Mouse (Mus musculus) hindbrain, embryonic 11.5 days (tissue): ENCODE data around the gene Negr1. TPM values are rescaled to one million over a fixed set of nuclear protein-coding genes. Genes with fewer than 3 reads are reported as not detected.

Experiments
- ATAC-seq: fragments of 200-750 bp; cut with Nextera tagmentation; 2 replicates; pipeline ENCODE4 v1.8.0; 2017; ENCODE audit warnings: mild to moderate bottlenecking, moderate TSS enrichment, moderate library complexity; ENCODE audit not compliant: low FRiP score
- DNase-seq: peaks from one replicate; pipeline ENCODE4 v3.0.0-alpha.2; 2015; ENCODE audit warnings: low spot score
- H3K27ac ChIP-seq: fragments of 300-500 bp; sonication (generic); 2 replicates; pipeline ENCODE4 v1.5.1; 2014; ENCODE audit warnings: mild to moderate bottlenecking, low read depth, low read length
- H3K27me3 ChIP-seq: fragments of 300-500 bp; sonication (generic); 2 replicates; pipeline ENCODE4 v1.6.1; 2014; ENCODE audit warnings: mild to moderate bottlenecking, low read length, moderate library complexity, mixed read lengths; ENCODE audit not compliant: control insufficient read depth, insufficient read depth
- H3K36me3 ChIP-seq: fragments of 300-500 bp; sonication (generic); 2 replicates; pipeline ENCODE4 v1.6.1; 2014; ENCODE audit warnings: mild to moderate bottlenecking, low read length, moderate library complexity, mixed read lengths; ENCODE audit not compliant: control insufficient read depth, insufficient read depth
- H3K4me1 ChIP-seq: fragments of 300-500 bp; sonication (generic); replicated peaks from 2 replicates; pipeline ENCODE4 v1.6.1; 2014; ENCODE audit warnings: low read length, mixed read lengths; ENCODE audit not compliant: control insufficient read depth, insufficient read depth
- H3K4me2 ChIP-seq: fragments of 300-500 bp; sonication (generic); replicated peaks from 2 replicates; pipeline ENCODE4 v1.6.1; 2014; ENCODE audit warnings: mild to moderate bottlenecking, low read depth, low read length
- H3K4me3 ChIP-seq: fragments of 300-500 bp; sonication (generic); 2 replicates; pipeline ENCODE4 v1.5.1; 2014; ENCODE audit warnings: low read depth, low read length
- H3K9ac ChIP-seq: fragments of 300-500 bp; sonication (generic); 2 replicates; pipeline ENCODE4 v1.6.1; 2014; ENCODE audit warnings: low read depth, low read length
- H3K9me3 ChIP-seq: fragments of 300-500 bp; sonication (generic); 2 replicates; pipeline ENCODE4 v1.6.1; 2016; ENCODE audit warnings: low read length; ENCODE audit not compliant: control insufficient read depth
- WGBS: fragments of 180-500 bp; shearing (Covaris S2); extraction: QIAGEN DNeasy Blood & Tissue Kit; methylation state at CpG from one replicate; pipeline ENCODE4 v1.1.7; 2014; 5-methylcytosine and 5-hydroxymethylcytosine counted together
- polyA plus RNA-seq: library from polyadenylated mRNA; unstranded; fragments of >200 nt; fragmentation: Nextera tagmentation; extraction: Ambion mirVana; gene quantifications from 2 replicates; pipeline ENCODE4 v1.2.1, GENCODE M21; 2014

The Negr1 gene
- polyA plus RNA-seq, 1 experiment from 2014 or later, result 7.7 TPM

- Histone ChIP-seq H3K4me1 (no peaks in the 10 kb centered on the region), H3K9me3 (no peaks in the 10 kb centered on the region), H3K4me3 (no peak overlapping the region), H3K36me3 (no peaks in the 10 kb centered on the region), H3K4me2 (no peak overlapping the region), H3K27ac (no peak overlapping the region), H3K9ac (no peak overlapping the region), H3K27me3 (no peaks in the 10 kb centered on the region)
- ATAC-seq (no peak), DNase-seq (no peak)
- 82% methylated on average over 6 of the region's 6 CpGs for WGBS
These were observed 234.6 kb downstream of the Negr1 start for GRCm38 (mm10) chr3:156796061-156796691.

GRCm38 (mm10) chr3:156799228-156799627 lies 237.6 kb downstream of the Negr1 start:
- no peaks in the 10 kb centered on the region for H3K4me1 ChIP-seq
- 94% methylated on average over 7 of the region's 7 CpGs for WGBS
- H3K36me3 ChIP-seq, result no peaks in the 10 kb centered on the region
- ATAC-seq, result no peak
- DNase-seq, result no peak
- H3K4me3 ChIP-seq, result no peak overlapping the region
- H3K4me2 ChIP-seq, result no peak overlapping the region
- H3K9ac ChIP-seq, result no peak overlapping the region
- no peaks in the 10 kb centered on the region for H3K27me3 ChIP-seq
- no peaks in the 10 kb centered on the region for H3K9me3 ChIP-seq
- no peak overlapping the region for H3K27ac ChIP-seq

GRCm38 (mm10) chr3:156809836-156810235 lies 248.2 kb downstream of the Negr1 start:
- Histone ChIP-seq H3K9ac (no peak overlapping the region), H3K27me3 (no peaks in the 10 kb centered on the region), H3K4me3 (no peak overlapping the region), H3K9me3 (no peaks in the 10 kb centered on the region), H3K27ac (no peak overlapping the region), H3K36me3 (no peaks in the 10 kb centered on the region), H3K4me1 (no peaks in the 10 kb centered on the region), H3K4me2 (no peak overlapping the region)
- DNase-seq (no peak), ATAC-seq (no peak)
- 90% methylated on average over 3 of the region's 3 CpGs for WGBS

GRCm38 (mm10) chr3:156816938-156817337 lies 255.3 kb downstream of the Negr1 start:
- Histone ChIP-seq H3K4me2 (no peak overlapping the region), H3K27ac (no peak overlapping the region), H3K36me3 (no peaks in the 10 kb centered on the region), H3K4me3 (no peak overlapping the region), H3K27me3 (no peaks in the 10 kb centered on the region), H3K4me1 (no peaks in the 10 kb centered on the region), H3K9ac (no peak overlapping the region), H3K9me3 (no peaks in the 10 kb centered on the region)
- DNase-seq (no peak), ATAC-seq (no peak)

- 69% methylated on average over 6 of the region's 6 CpGs for WGBS
- ATAC-seq, result no peak
These were observed 255.9 kb downstream of the Negr1 start for GRCm38 (mm10) chr3:156817452-156817851.

GRCm38 (mm10) chr3:156823039-156823438 lies 261.4 kb downstream of the Negr1 start:
- Histone ChIP-seq H3K27me3 (no peaks in the 10 kb centered on the region), H3K4me2 (no peak overlapping the region), H3K4me1 (no peaks in the 10 kb centered on the region), H3K36me3 (no peaks in the 10 kb centered on the region), H3K4me3 (no peak overlapping the region), H3K9ac (no peak overlapping the region), H3K27ac (no peak overlapping the region), H3K9me3 (no peaks in the 10 kb centered on the region)
- DNase-seq (no peak), ATAC-seq (no peak)
- 86% methylated on average over 3 of the region's 3 CpGs for WGBS

More at GRCm38 (mm10) chr3:156817452-156817851, 255.9 kb downstream of the Negr1 start:
- H3K4me2 ChIP-seq, result no peak overlapping the region
- no peaks in the 10 kb centered on the region for H3K9me3 ChIP-seq
- no peak overlapping the region for H3K9ac ChIP-seq
- no peaks in the 10 kb centered on the region for H3K27me3 ChIP-seq
- H3K4me3 ChIP-seq, result no peak overlapping the region
- no peak for DNase-seq
- H3K27ac ChIP-seq, result no peak overlapping the region
- no peaks in the 10 kb centered on the region for H3K36me3 ChIP-seq
- no peaks in the 10 kb centered on the region for H3K4me1 ChIP-seq

GRCm38 (mm10) chr3:156833920-156834319 lies 272.3 kb downstream of the Negr1 start:
- ATAC-seq (no peak), DNase-seq (no peak)
- WGBS, result 66% methylated on average over 3 of the region's 3 CpGs
- H3K27ac ChIP-seq, result no peak overlapping the region
- H3K27me3 ChIP-seq, result no peaks in the 10 kb centered on the region
- H3K4me2 ChIP-seq, result no peak overlapping the region
- H3K36me3 ChIP-seq, result no peaks in the 10 kb centered on the region
- no peak overlapping the region for H3K4me3 ChIP-seq
- no peak overlapping the region for H3K9ac ChIP-seq
- no peaks in the 10 kb centered on the region for H3K4me1 ChIP-seq
- H3K9me3 ChIP-seq, result no peaks in the 10 kb centered on the region

- no peak for ATAC-seq
- WGBS, result 75% methylated on average over 2 of the region's 2 CpGs
These were observed 277.0 kb downstream of the Negr1 start for GRCm38 (mm10) chr3:156838550-156838949.

GRCm38 (mm10) chr3:156848385-156848784 lies 286.8 kb downstream of the Negr1 start:
- H3K9ac ChIP-seq, result no peak overlapping the region
- no peaks in the 10 kb centered on the region for H3K27me3 ChIP-seq
- no peak overlapping the region for H3K27ac ChIP-seq
- no peak overlapping the region for H3K4me2 ChIP-seq
- whole genome bisulfite sequencing, result 86% methylated on average over 2 of the region's 2 CpGs
- no peaks in the 10 kb centered on the region for H3K9me3 ChIP-seq
- no peak for ATAC-seq
- H3K36me3 ChIP-seq, result no peaks in the 10 kb centered on the region
- no peaks in the 10 kb centered on the region for H3K4me1 ChIP-seq
- DNase-seq, result no peak
- no peak overlapping the region for H3K4me3 ChIP-seq

More at GRCm38 (mm10) chr3:156838550-156838949, 277.0 kb downstream of the Negr1 start:
- no peak overlapping the region for H3K27ac ChIP-seq
- H3K9me3 ChIP-seq, result no peaks in the 10 kb centered on the region
- no peak for DNase-seq
- H3K9ac ChIP-seq, result no peak overlapping the region
- no peaks in the 10 kb centered on the region for H3K36me3 ChIP-seq
- no peak overlapping the region for H3K4me3 ChIP-seq
- H3K4me2 ChIP-seq, result no peak overlapping the region
- H3K4me1 ChIP-seq, result no peaks in the 10 kb centered on the region
- H3K27me3 ChIP-seq, result no peaks in the 10 kb centered on the region
